Mouse (Mus musculus): ENCODE measurements at regions not wholly inside any gene's neighbourhood (a gene's known extent, or its start where the extent isn't known, plus 50 kb on each side); places are given as distances from the start of the nearest gene placed in this dataset.
"Not testable (repeated sequence)": the region's sequence is repeated elsewhere in the genome, so short reads cannot be mapped to it uniquely, and the experiment has no call there.

DNA sequence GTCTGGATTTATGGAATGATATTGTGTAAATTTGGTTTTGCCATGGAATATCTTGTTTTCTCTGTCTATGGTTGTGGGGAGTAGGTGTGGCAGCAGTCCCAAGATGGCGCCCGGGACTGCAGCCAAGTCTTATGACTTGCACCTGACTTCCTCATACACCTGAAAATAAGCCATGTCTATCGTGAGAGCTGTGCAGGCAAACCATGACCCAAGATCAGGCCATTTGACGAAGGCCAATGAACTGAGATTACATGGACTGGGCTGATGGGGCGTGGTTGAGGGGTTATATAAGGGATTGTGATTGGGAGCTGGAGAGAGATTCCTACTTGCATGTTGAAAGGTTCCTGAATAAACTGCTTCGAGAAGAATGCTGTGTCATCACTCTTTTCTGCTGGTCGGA, 139.5 kb downstream of the Slc6a15 start:
- 76% methylated on average over 7 of the region's 7 CpGs for WGBS
- not testable (repeated sequence) for H3K36me3 ChIP-seq (ENCODE audit: control insufficient read depth, insufficient read depth, low read length)

DNA sequence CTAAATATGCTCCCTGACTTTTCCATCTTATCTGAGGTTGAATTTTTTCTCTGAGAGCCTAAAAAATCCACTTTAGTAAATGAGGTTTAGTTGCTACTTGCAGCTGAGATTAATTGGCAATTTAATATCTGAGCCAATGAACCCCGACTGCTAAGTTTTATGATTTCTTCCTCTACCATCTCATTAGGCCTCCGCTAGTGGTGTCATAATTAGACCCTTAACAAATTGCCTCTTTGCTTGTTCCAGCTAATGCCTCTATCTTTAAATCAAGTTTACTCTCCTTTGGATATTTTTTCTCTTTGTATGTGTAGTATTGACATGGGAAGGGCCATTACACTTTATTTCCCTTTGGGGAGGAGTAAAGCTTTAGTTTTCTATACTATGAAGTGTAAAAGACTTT, 176.9 kb downstream of the Slc6a15 start:
- WGBS = 78% methylated on average over 2 of the region's 2 CpGs
- H3K4me3 ChIP-seq (ENCODE audit: control insufficient read depth in 1 of 2, insufficient read depth in 1 of 2, low read depth in 1 of 2, low read length in 2 of 2) = no peak overlapping the region
- no peak overlapping the region for H3K9ac ChIP-seq (ENCODE audit: low read length)
- H3K36me3 ChIP-seq (ENCODE audit: control insufficient read depth, insufficient read depth, low read length) = no peaks in the 10 kb centered on the region
- no peaks in the 10 kb centered on the region for H3K4me1 ChIP-seq (ENCODE audit: control insufficient read depth in 2 of 2, insufficient read depth in 2 of 2, low read length in 2 of 2)
- H3K9me3 ChIP-seq (ENCODE audit: control insufficient read depth, low read length) = 0 out of 2 replicates have a peak, but pooled peaks cover 4% of the 10 kb centered on the region
- ATAC-seq (ENCODE audit: insufficient number of reproducible peaks, insufficient read depth, low FRiP score, low read depth) = no peak
- no peak overlapping the region for H3K4me2 ChIP-seq (ENCODE audit: low read length)
- no peaks in the 10 kb centered on the region for H3K27me3 ChIP-seq (ENCODE audit: control insufficient read depth, insufficient read depth, low read length)
- H3K27ac ChIP-seq (replicated peaks in 1 of 2; ENCODE audit: control insufficient read depth in 1 of 2, insufficient read depth in 1 of 2, low read depth in 2 of 2, low read length in 2 of 2) = no peak overlapping the region

More for the DNA sequence above, 139.5 kb downstream of the Slc6a15 start:
- not testable (repeated sequence) for H3K9me3 ChIP-seq (ENCODE audit: control insufficient read depth, low read length); H3K4me2 ChIP-seq (ENCODE audit: low read length); ATAC-seq (ENCODE audit: insufficient number of reproducible peaks, insufficient read depth, low FRiP score, low read depth); H3K4me1 ChIP-seq (ENCODE audit: control insufficient read depth in 2 of 2, insufficient read depth in 2 of 2, low read length in 2 of 2); H3K27me3 ChIP-seq (ENCODE audit: control insufficient read depth, insufficient read depth, low read length); H3K4me3 ChIP-seq (ENCODE audit: control insufficient read depth in 1 of 2, insufficient read depth in 1 of 2, low read depth in 1 of 2, low read length in 2 of 2); H3K9ac ChIP-seq (ENCODE audit: low read length); H3K27ac ChIP-seq (replicated peaks in 1 of 2; ENCODE audit: control insufficient read depth in 1 of 2, insufficient read depth in 1 of 2, low read depth in 2 of 2, low read length in 2 of 2)

DNA sequence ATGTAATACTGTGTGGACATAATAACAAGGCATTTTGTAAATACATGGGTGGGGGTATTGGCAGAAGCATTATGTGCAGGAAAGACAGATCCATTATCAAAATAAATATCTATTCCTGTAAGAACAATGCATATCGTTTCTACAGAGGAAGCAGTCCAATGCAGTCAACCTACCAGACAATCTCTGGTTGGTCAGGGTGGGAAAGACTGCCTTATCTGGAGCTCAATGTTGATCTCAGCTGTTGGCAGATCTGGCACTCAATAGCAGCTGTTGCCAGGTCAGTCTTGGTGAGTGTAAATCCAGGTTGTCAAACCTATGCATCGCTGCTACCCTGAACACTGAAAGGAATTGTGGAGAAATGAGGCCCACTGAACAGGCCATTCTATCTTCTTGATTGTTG, 181.9 kb downstream of the Slc6a15 start:
- H3K9me3 ChIP-seq (ENCODE audit: control insufficient read depth, low read length) = 0 out of 2 replicates have a peak, but pooled peaks cover 4% of the 10 kb centered on the region
- no peaks in the 10 kb centered on the region for H3K36me3 ChIP-seq (ENCODE audit: control insufficient read depth, insufficient read depth, low read length)
- no peak overlapping the region for H3K4me3 ChIP-seq (ENCODE audit: control insufficient read depth in 1 of 2, insufficient read depth in 1 of 2, low read depth in 1 of 2, low read length in 2 of 2)
- no peak overlapping the region for H3K4me2 ChIP-seq (ENCODE audit: low read length)
- ATAC-seq (ENCODE audit: insufficient number of reproducible peaks, insufficient read depth, low FRiP score, low read depth) = no peak
- WGBS = 80% methylated on average over 2 of the region's 2 CpGs
- H3K27ac ChIP-seq (replicated peaks in 1 of 2; ENCODE audit: control insufficient read depth in 1 of 2, insufficient read depth in 1 of 2, low read depth in 2 of 2, low read length in 2 of 2) = no peak overlapping the region
- H3K4me1 ChIP-seq (ENCODE audit: control insufficient read depth in 2 of 2, insufficient read depth in 2 of 2, low read length in 2 of 2) = no peaks in the 10 kb centered on the region
- no peak overlapping the region for H3K9ac ChIP-seq (ENCODE audit: low read length)
- H3K27me3 ChIP-seq (ENCODE audit: control insufficient read depth, insufficient read depth, low read length) = no peaks in the 10 kb centered on the region

DNA sequence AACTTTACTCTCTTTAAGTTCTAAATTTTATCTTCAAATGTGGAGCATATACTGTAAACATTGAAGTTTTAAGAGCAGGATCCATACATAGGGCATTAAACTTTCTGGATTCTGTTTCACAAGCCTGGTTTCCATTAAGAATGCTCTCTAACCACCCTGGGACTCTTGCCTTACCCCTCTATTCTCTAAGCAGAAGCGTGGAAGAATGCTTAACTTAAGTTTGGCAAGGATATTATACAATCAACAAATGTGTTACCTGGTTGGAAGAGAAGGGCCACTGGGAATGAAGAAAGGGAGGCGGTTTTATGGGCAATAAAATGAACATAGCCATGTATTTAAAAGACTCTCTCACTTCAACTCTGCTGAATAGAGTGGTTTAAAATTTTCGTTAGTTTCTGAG, 217.5 kb downstream of the Slc6a15 start:
- Histone ChIP-seq H3K4me2 (ENCODE audit: low read length) (no peak overlapping the region), H3K27ac (replicated peaks in 1 of 2; ENCODE audit: control insufficient read depth in 1 of 2, insufficient read depth in 1 of 2, low read depth in 2 of 2, low read length in 2 of 2) (no peak overlapping the region), H3K4me1 (ENCODE audit: control insufficient read depth in 2 of 2, insufficient read depth in 2 of 2, low read length in 2 of 2) (no peaks in the 10 kb centered on the region), H3K36me3 (ENCODE audit: control insufficient read depth, insufficient read depth, low read length) (no peaks in the 10 kb centered on the region), H3K4me3 (ENCODE audit: control insufficient read depth in 1 of 2, insufficient read depth in 1 of 2, low read depth in 1 of 2, low read length in 2 of 2) (no peak overlapping the region), H3K27me3 (ENCODE audit: control insufficient read depth, insufficient read depth, low read length) (no peaks in the 10 kb centered on the region), H3K9ac (ENCODE audit: low read length) (no peak overlapping the region), H3K9me3 (ENCODE audit: control insufficient read depth, low read length) (no peaks in the 10 kb centered on the region)
- ATAC-seq (ENCODE audit: insufficient number of reproducible peaks, insufficient read depth, low FRiP score, low read depth) = no peak
- WGBS = 56% methylated on average over 3 of the region's 3 CpGs

DNA sequence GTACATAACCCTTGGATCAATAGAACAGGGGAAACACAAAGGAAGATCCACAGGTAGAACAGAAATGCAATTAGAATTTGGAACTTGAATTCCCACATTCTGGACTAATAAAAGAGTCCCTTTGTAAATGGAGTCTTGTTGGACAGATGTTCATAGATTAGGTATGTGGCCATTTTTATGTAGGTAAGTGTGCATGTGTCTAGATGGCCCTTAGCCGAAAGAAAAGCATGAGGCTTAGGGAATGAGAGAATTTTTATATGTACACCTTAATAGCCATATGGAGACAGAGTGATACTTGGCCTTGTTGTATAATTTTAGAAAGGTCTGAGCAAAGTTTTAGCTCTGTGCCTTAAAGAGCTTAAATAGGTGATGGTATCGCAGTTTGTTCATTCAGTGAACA, 217.9 kb downstream of the Slc6a15 start:
- no peak overlapping the region for H3K27ac ChIP-seq (replicated peaks in 1 of 2; ENCODE audit: control insufficient read depth in 1 of 2, insufficient read depth in 1 of 2, low read depth in 2 of 2, low read length in 2 of 2)
- no peak overlapping the region for H3K4me3 ChIP-seq (ENCODE audit: control insufficient read depth in 1 of 2, insufficient read depth in 1 of 2, low read depth in 1 of 2, low read length in 2 of 2)
- no peaks in the 10 kb centered on the region for H3K4me1 ChIP-seq (ENCODE audit: control insufficient read depth in 2 of 2, insufficient read depth in 2 of 2, low read length in 2 of 2)
- no peak overlapping the region for H3K9ac ChIP-seq (ENCODE audit: low read length)
- WGBS = 83% methylated on average over 2 of the region's 2 CpGs
- H3K27me3 ChIP-seq (ENCODE audit: control insufficient read depth, insufficient read depth, low read length) = no peaks in the 10 kb centered on the region
- H3K4me2 ChIP-seq (ENCODE audit: low read length) = no peak overlapping the region
- no peak for ATAC-seq (ENCODE audit: insufficient number of reproducible peaks, insufficient read depth, low FRiP score, low read depth)
- no peaks in the 10 kb centered on the region for H3K9me3 ChIP-seq (ENCODE audit: control insufficient read depth, low read length)
- no peaks in the 10 kb centered on the region for H3K36me3 ChIP-seq (ENCODE audit: control insufficient read depth, insufficient read depth, low read length)

DNA sequence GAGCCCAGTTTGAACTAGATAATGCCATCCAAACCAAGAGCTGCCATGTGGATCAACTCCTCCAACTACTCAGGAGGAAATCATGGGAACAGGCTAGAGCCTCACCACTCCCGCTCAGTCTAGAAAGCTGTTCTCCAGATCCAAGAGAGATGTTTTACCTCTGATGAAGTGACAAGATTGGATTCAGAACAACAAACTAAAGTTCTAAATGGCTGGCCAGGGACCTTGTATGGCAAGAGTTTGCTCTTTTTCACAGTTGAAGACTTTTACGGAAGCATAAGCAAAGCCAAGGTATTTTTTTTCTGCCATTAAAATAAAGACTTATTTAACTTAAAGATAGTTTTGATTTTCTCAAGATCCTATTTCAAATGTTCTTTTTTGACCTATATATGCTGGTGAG, 224.4 kb downstream of the Slc6a15 start:
- H3K9me3 ChIP-seq (ENCODE audit: control insufficient read depth, low read length) = no peaks in the 10 kb centered on the region
- H3K9ac ChIP-seq (ENCODE audit: low read length) = no peak overlapping the region
- no peak overlapping the region for H3K4me2 ChIP-seq (ENCODE audit: low read length)
- H3K36me3 ChIP-seq (ENCODE audit: control insufficient read depth, insufficient read depth, low read length) = no peaks in the 10 kb centered on the region
- 90% methylated on average over 2 of the region's 2 CpGs for WGBS
- H3K27ac ChIP-seq (replicated peaks in 1 of 2; ENCODE audit: control insufficient read depth in 1 of 2, insufficient read depth in 1 of 2, low read depth in 2 of 2, low read length in 2 of 2) = no peak overlapping the region
- no peak for ATAC-seq (ENCODE audit: insufficient number of reproducible peaks, insufficient read depth, low FRiP score, low read depth)
- H3K4me3 ChIP-seq (ENCODE audit: control insufficient read depth in 1 of 2, insufficient read depth in 1 of 2, low read depth in 1 of 2, low read length in 2 of 2) = no peak overlapping the region
- H3K27me3 ChIP-seq (ENCODE audit: control insufficient read depth, insufficient read depth, low read length) = no peaks in the 10 kb centered on the region
- no peaks in the 10 kb centered on the region for H3K4me1 ChIP-seq (ENCODE audit: control insufficient read depth in 2 of 2, insufficient read depth in 2 of 2, low read length in 2 of 2)

DNA sequence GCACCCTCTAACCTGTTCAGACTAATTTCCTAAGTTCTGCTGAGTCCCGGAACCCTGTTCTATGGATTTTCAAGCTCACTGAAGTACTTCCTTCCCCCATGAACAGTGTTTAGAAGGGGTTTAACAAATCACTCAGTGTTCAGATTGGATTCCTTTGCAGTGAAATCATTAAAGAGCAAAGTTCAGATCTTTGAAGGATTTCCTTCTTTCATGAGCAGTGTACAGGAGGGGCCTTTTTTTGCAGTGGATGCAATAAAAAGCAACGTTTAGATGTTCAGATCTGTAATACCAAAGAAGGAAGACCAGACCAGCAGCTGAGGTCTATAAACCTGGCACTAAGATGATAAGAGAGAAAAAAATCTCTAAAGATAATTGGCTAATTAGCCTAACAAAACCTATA, 273.6 kb downstream of the Slc6a15 start:
- 70% methylated on average over 2 of the region's 2 CpGs for WGBS
- Histone ChIP-seq H3K4me3 (ENCODE audit: control insufficient read depth in 1 of 2, insufficient read depth in 1 of 2, low read depth in 1 of 2, low read length in 2 of 2) (no peak overlapping the region), H3K36me3 (ENCODE audit: control insufficient read depth, insufficient read depth, low read length) (no peaks in the 10 kb centered on the region), H3K9me3 (ENCODE audit: control insufficient read depth, low read length) (no peaks in the 10 kb centered on the region), H3K9ac (ENCODE audit: low read length) (no peak overlapping the region), H3K27ac (replicated peaks in 1 of 2; ENCODE audit: control insufficient read depth in 1 of 2, insufficient read depth in 1 of 2, low read depth in 2 of 2, low read length in 2 of 2) (no peak overlapping the region), H3K4me1 (ENCODE audit: control insufficient read depth in 2 of 2, insufficient read depth in 2 of 2, low read length in 2 of 2) (no peaks in the 10 kb centered on the region), H3K4me2 (ENCODE audit: low read length) (no peak overlapping the region), H3K27me3 (ENCODE audit: control insufficient read depth, insufficient read depth, low read length) (no peaks in the 10 kb centered on the region)
- ATAC-seq (ENCODE audit: insufficient number of reproducible peaks, insufficient read depth, low FRiP score, low read depth) = no peak

DNA sequence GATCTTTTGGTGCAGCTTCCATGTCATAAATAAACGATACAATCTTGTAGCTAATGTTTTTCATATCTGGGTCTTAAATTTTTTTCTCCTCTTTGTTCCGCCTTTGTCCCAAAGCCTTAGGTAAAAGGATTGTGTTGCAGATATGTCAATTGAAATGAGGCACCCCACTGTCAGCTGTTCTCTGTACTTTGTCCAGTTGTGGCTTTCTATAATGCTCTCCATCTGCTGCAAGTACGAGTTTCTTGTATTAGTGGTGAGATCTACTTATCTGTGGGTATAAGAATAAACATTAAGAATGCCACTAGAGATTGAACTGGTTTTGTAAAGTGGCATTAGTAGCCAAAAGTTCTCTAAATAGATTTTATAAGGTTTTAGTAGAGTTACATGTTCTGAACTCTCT, 282.3 kb downstream of the Slc6a15 start:
- no peak for ATAC-seq (ENCODE audit: insufficient number of reproducible peaks, insufficient read depth, low FRiP score, low read depth)
- Histone ChIP-seq H3K27ac (replicated peaks in 1 of 2; ENCODE audit: control insufficient read depth in 1 of 2, insufficient read depth in 1 of 2, low read depth in 2 of 2, low read length in 2 of 2) (no peak overlapping the region), H3K36me3 (ENCODE audit: control insufficient read depth, insufficient read depth, low read length) (no peaks in the 10 kb centered on the region), H3K4me3 (ENCODE audit: control insufficient read depth in 1 of 2, insufficient read depth in 1 of 2, low read depth in 1 of 2, low read length in 2 of 2) (no peak overlapping the region), H3K4me2 (ENCODE audit: low read length) (no peak overlapping the region), H3K27me3 (ENCODE audit: control insufficient read depth, insufficient read depth, low read length) (no peaks in the 10 kb centered on the region), H3K4me1 (ENCODE audit: control insufficient read depth in 2 of 2, insufficient read depth in 2 of 2, low read length in 2 of 2) (no peaks in the 10 kb centered on the region), H3K9ac (ENCODE audit: low read length) (no peak overlapping the region), H3K9me3 (ENCODE audit: control insufficient read depth, low read length) (no peaks in the 10 kb centered on the region)
- 76% methylated on average over 3 of the region's 3 CpGs for WGBS
